8 mouse cellular contexts compared by ENCODE assay signal in genomic region chr5:107688499-107688866, GRCm38 (mm10). TPM values are rescaled to one million over a fixed set of nuclear protein-coding genes. Genes with fewer than 3 reads are reported as not detected.
DNase-seq lines count a peak whose midpoint lies in the region; ATAC-seq and TF ChIP-seq lines count a peak whose summit lies in the region.

No protein-coding gene starts in this region.

- peaks cover 23% of the 10 kb centered on the region for H3K27me3 ChIP-seq in heart, embryonic 13.5 days (replicated peaks)
- peaks cover 3% of the 10 kb centered on the region for H3K27me3 ChIP-seq in Patski
- H3K27me3 ChIP-seq in forebrain, postnatal 0 days (ENCODE audit: insufficient read depth, low read length) = 0 out of 2 replicates have a peak, but pooled peaks cover 5% of the 10 kb centered on the region
- peaks cover 29% of the 10 kb centered on the region for H3K27me3 ChIP-seq in liver, embryonic 15.5 days

- no peaks in the 10 kb centered on the region for H3K36me3 ChIP-seq in heart, embryonic 13.5 days
- no peaks in the 10 kb centered on the region for H3K36me3 ChIP-seq in forebrain, postnatal 0 days (ENCODE audit: insufficient read depth)
- H3K36me3 ChIP-seq in liver, embryonic 15.5 days (replicated peaks) = no peaks in the 10 kb centered on the region

- 0 out of 2 replicates have a peak, but pooled peaks cover 2% of the 10 kb centered on the region for H3K9me3 ChIP-seq in heart, embryonic 13.5 days
- H3K9me3 ChIP-seq in forebrain, postnatal 0 days (ENCODE audit: low read length) = no peaks in the 10 kb centered on the region
- no peaks in the 10 kb centered on the region for H3K9me3 ChIP-seq in liver, embryonic 15.5 days (replicated peaks)

- H3K4me1 ChIP-seq in heart, embryonic 13.5 days = peaks cover 11% of the 10 kb centered on the region
- H3K4me1 ChIP-seq in forebrain, postnatal 0 days (ENCODE audit: insufficient read depth) = no peaks in the 10 kb centered on the region
- peaks cover 11% of the 10 kb centered on the region for H3K4me1 ChIP-seq in liver, embryonic 15.5 days (replicated peaks)

- ATAC-seq in heart, embryonic 13.5 days (ENCODE audit: extremely low read depth, insufficient number of reproducible peaks, low FRiP score, low TSS enrichment) = no peak
- peak; percentile 42 for ATAC-seq in Patski
- ATAC-seq in forebrain, postnatal 0 days = peak; percentile 33
- peak; percentile 34; the same call in 1 of the 2 replicates for ATAC-seq in liver, embryonic 15.5 days (ENCODE audit: insufficient read depth)

- peak overlapping the region; percentile 85 for H3K4me2 ChIP-seq in heart, embryonic 13.5 days
- H3K4me2 ChIP-seq in forebrain, postnatal 0 days (ENCODE audit: low read depth) = peak overlapping the region; percentile 77
- peak overlapping the region; percentile 73 for H3K4me2 ChIP-seq in liver, embryonic 15.5 days

- in situ Hi-C loops in Patski (cut with MboI; ENCODE audit: low pct_unique_long_range_greater_than_20kb) = no loop called here

- no peak overlapping the region for H3K27ac ChIP-seq in heart, embryonic 13.5 days (replicated peaks)
- H3K27ac ChIP-seq in forebrain, postnatal 0 days (ENCODE audit: low read depth, low read length) = peak overlapping the region; percentile 35; the same call in 1 of the 2 replicates
- H3K27ac ChIP-seq in liver, embryonic 15.5 days (replicated peaks) = no peak overlapping the region

- H3K9ac ChIP-seq in heart, embryonic 13.5 days = peak overlapping the region; percentile 74
- H3K9ac ChIP-seq in forebrain, postnatal 0 days = peak overlapping the region; percentile 59
- H3K9ac ChIP-seq in liver, embryonic 15.5 days = no peak overlapping the region

- CTCF ChIA-PET in Patski (lab: Charles Lee) = interaction anchor here (1.3 to 1.9 kb wide), 3 partner anchors 12 to 53 kb away, joined by 3 to 7 read pairs (median 4); no protein-coding TSS in a partner anchor

- 23% methylated on average over 9 of the region's 9 CpGs for WGBS in heart, embryonic 13.5 days
- 20% methylated on average over 9 of the region's 9 CpGs for WGBS in forebrain, postnatal 0 days
- 33% methylated on average over 9 of the region's 9 CpGs for WGBS in liver, embryonic 15.5 days (ENCODE audit: insufficient replicate concordance)

- TF ChIP-seq CTCF in Patski (IDR thresholded peaks at IDR 0.05) = no peak
- TF ChIP-seq CTCF in forebrain, postnatal 0 days (IDR thresholded peaks at IDR 0.05; ENCODE audit: low read depth) = no peak

- peak overlapping the region; percentile 58 for H3K4me3 ChIP-seq in heart, embryonic 13.5 days
- peak overlapping the region; percentile 52 for H3K4me3 ChIP-seq in forebrain, postnatal 0 days (ENCODE audit: low read depth, low read length)
- peak overlapping the region; percentile 55 for H3K4me3 ChIP-seq in liver, embryonic 15.5 days (replicated peaks)

- POLR2A ChIA-PET in Patski (lab: Charles Lee) = interaction anchor here (0.9 kb wide), 1 partner anchor 9 kb away, joined by 4 read pairs; no protein-coding TSS in a partner anchor

- intact Hi-C loops in heart, postnatal 14 days (cut with DNase I) = no loop called here

- no peak for DNase-seq in heart, postnatal 14 days
- no peak for DNase-seq in Patski (ENCODE audit: low read depth, low spot score)
- no peak for DNase-seq in forebrain, postnatal 0 days
- no peak for DNase-seq in frontal cortex, postnatal 14 days (ENCODE audit: low spot score in 2 of 2)
- no peak for DNase-seq in cerebellum, postnatal 25 days
- DNase-seq in urinary bladder, postnatal 25 days (ENCODE audit: low spot score) = no peak

RNA-seq across cellular contexts. Expression of gene Gfi1, which starts 37.4 kb away (rescaled TPM):
- not detected in 2 replicates for polyA plus RNA-seq in heart, embryonic 13.5 days (2015; fragmentation: Nextera tagmentation; extraction: Ambion mirVana)
- 1 to 10 TPM in 1 of 2 experiments, under 1 TPM in 1; 0.29 to 1.5 TPM for total RNA-seq in heart, postnatal 14 days (2021)
- 0.03 TPM for polyA plus RNA-seq in Patski (2021)
- total RNA-seq in forebrain, postnatal 0 days (2014; rRNA removed) = not detected in 2 replicates
- polyA plus RNA-seq in forebrain, postnatal 0 days (2015; fragmentation: Nextera tagmentation; extraction: Ambion mirVana) = not detected in 2 replicates
- 1.6 and 2.1 TPM in 2 replicates for polyA plus RNA-seq in liver, embryonic 15.5 days (2015; fragmentation: Nextera tagmentation; extraction: Ambion mirVana)
